Mouse (Mus musculus) embryonic fibroblast, embryonic 13.5 days (primary cell): ENCODE measurements at regions not wholly inside any gene's neighbourhood (a gene's known extent, or its start where the extent isn't known, plus 50 kb on each side); places are given as distances from the start of the nearest gene placed in this dataset.

Experiments
- CTCF ChIP-seq: IDR thresholded peaks from 2 replicates; pipeline ENCODE4 v1.5.1; 2011; ENCODE audit warnings: mild to moderate bottlenecking, control low read depth, low read length, moderate library complexity, borderline replicate concordance; ENCODE audit not compliant: insufficient read depth
- POLR2A ChIP-seq: IDR thresholded peaks from 2 replicates; pipeline ENCODE4 v1.6.1; 2011; ENCODE audit warnings: low read depth, mild to moderate bottlenecking, control low read depth, low read length, moderate library complexity

- TF ChIP-seq POLR2A: no peak
- no peak for TF ChIP-seq CTCF
These were observed 99.6 kb downstream of the Inhbb start for GRCm38 (mm10) chr1:119322279-119322995.
